Mouse (Mus musculus) testis, postnatal 14 days (tissue): Measurements from ENCODE around the gene Magi2.

Experiments used
- DNase-seq: peaks from one replicate; pipeline ENCODE4 v3.0.0; 2021; ENCODE audit warnings: low spot score

The Magi2 gene

DNA sequence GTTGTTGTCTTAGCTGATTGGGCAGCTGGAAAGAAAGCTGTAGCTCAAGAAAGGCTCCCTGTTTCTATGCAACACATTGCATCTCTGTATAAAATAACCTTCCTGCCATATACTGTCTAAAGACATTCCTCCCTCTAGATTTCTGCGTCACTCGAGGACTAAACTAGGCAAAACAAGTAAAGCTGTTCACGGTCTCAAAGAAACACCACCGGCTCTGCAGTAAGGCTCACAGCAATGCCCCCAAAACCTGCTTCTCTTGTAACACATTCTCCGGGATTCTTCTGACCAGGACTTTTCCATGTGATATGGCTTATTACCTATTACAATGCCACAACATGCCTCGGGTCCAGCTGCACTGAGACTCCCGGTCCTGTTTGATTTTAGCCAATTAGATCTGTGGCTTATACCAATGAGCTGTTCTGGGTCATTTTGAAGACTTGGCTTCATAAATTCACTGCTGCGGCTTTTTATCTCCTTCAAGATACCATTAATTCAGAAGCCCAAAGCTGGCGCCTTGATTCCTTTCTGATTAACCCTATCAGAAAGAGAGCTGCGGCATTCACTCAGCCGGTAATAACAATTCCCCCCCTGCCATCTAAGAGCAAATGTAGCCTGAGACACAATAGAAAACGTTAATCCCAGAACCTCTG is 520.2 kb downstream of the Magi2 start:
- DNase-seq: no peak

DNA sequence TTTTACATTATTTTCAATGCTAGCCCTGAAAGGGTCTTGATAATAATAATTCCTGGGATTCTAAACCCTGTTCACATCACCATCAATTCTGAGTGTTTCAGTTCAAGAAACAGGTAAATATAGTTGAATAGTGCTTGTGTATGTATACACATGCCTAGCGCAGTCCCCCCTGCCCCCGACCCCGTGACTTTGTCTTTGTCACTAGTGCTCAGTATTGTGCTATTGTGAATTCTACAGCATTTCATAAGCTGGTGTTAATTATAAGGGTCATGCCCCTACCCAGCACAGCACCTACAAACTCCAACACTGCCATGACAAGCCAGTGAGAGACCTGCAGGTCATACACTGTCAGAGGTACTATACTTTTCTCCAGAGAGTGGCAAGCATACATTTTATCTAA is 520.8 kb downstream of the Magi2 start:
- DNase-seq: no peak

DNA sequence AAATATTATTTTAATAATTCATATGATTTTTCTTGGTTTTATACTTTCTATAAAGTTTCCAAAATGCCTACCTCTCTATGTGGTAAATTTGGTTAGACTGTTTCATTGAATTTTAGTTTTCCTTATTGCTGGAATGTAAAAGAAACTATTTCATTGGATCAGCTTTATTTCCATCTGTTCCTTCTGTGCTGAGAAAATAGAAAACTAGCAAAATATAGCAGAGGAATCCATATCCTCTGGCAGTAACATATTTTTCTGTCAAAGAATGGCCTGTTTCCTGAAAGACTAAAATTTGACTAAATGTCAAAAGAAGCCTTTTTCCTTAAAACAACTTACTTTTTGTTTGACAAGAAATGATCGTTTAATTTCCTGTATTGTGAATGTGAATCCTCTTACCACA is 552.4 kb downstream of the Magi2 start:
- DNase-seq: no peak

DNA sequence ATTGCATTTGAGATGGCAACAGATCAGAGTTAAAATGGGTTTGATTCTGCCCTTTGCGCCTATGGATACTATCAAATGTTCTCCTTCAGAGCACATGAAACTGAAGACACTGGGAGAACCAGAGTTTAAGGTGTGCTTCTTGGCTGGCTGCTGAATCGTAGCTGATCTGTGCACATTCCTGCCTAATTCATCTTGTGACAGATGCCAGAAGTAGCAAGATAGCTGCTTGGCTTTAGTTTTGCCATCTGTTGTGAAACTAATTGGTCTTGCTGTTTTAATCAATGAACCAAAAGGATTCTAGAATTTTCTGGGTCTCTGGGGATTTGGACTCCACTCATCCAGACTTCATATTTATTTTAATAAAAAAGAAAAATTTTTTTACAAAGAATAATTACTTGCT is 553.2 kb downstream of the Magi2 start:
- DNase-seq: no peak

DNA sequence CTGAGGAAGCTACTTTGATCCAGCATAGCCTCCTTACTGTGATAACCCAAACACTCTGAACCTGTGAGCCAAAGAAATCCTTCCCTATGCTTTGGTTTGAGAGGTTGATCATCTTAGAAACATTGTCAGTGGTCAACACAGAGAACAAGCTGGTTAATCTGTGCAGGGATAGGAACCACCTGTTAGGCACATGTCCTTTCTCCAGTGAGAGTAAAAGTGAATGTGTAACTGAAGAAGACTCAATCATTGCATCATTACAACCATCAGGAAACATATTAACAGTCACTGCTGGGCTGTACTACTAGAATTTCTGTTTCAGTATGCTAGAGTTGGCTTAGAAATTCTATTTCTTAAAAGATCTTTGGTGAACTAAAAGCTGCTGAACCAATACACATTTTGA is 558.5 kb downstream of the Magi2 start:
- no peak for DNase-seq

DNA sequence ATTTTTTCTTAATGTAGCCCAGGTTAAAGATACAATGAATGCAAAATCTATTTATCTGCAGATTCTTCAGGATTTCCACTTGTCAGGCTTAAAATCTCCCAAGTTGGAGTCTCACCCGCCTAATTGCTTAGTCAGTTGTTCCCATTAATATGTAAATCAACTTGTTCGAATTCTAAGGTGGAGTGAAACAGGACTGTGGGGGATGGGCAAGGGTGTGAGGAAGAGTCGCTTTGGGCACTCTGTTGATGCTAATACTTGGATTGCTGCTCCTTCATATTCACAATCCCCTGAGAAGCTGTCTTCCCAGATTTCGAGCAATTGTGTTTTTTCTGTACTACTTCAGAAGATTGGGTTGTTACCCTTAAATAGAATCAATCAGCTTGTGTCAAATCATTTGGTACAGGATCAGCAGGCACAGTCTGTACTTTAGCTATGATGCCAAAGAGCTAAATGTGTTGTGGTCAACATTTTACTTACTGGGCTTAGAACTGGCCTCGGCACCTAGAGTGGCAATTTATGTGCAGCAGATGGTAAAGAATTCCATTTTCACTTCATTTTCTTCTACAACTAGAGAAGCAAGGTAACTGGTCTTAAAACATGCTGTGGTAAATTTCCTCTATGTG is 560.8 kb downstream of the Magi2 start:
- DNase-seq: no peak

DNA sequence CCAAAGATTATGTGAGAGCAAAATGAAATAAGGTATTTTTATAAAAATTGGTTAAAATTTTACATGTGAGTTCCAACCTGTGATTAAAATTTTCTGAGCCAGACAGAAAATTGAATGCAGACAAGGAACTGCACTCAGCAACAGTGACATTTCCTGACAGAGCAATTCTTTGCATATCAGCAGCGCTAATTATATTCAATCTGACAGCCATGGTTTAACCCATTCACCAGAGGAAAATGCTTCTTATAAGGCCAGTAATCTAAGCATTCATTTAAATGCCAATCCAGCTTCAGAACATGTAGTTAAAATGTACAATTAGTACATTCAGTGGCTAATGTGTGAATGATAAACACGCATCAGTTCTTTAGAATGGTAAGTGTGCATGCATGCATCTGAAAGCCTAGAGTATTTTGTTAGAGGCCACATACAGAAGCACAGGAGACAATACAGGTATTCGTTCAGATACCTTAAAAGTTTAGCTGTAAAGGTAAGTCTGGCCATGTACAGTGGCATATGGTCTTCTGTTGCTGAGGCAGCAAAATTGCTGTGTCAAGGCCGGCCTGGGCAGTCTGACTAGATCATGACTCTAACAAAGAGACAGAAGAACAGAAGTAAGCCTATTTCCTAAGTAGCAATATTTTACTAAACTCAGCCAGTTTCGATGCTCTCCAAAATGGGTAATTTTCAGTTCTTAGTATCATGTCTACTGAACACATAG is 576.4 kb downstream of the Magi2 start:
- no peak for DNase-seq

DNA sequence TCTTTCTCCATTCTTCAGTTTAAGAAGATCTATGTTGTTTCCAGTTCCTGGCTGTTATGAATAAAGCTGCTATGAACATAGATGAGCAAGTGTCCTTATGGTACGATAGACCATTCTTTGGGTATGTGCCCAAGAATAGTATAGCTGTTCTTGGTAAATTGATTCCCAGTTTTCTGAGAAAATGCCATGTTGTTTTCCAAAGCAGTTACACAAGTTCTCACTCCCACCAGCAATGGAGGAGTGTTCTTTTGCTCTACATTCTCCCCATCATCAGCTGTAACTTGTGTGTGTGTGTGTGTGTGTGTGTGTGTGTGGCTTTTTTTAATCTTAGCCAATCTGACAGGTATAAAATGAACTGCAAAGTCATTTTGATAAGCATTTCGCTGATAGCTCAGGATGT is 595.7 kb downstream of the Magi2 start:
- DNase-seq: no peak

DNA sequence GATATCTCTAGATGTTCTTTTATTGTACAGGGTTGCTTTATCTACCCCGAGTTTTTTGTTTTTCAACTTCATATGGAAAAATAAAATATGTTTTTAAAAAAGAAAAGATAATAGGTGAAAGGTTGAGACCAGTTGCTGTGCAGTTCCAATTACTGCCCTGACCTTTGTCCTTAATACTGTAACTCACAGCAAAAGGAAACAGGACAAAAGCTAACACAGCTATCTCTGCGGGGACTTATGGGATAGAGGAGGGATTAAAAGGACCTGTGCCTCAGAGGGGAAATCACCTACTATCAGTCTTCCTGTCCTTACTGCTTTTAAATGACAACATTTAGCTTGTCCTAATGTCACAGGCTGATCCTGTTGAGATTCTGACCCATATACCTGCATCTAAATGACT is 599.1 kb downstream of the Magi2 start:
- DNase-seq: no peak

DNA sequence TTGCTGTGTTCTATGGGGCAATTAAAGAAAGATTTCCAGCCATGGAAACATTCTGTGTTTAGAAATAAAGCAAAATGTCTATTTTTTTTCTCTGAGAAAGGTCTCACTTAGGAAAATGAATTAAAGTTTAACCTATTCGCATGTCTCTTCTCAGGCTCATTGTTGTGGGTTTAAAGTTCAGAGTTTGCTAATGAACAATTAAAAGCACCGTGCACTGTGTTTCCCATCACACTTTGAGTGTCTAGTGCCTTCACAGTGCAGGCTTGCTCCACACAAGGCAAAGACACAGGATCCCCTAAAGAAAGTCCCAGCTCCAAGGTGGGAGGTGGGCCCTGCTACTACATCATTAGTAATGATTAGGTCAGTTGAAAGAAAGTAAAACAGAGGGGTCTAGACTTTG is 602.5 kb downstream of the Magi2 start:
- DNase-seq: no peak

DNA sequence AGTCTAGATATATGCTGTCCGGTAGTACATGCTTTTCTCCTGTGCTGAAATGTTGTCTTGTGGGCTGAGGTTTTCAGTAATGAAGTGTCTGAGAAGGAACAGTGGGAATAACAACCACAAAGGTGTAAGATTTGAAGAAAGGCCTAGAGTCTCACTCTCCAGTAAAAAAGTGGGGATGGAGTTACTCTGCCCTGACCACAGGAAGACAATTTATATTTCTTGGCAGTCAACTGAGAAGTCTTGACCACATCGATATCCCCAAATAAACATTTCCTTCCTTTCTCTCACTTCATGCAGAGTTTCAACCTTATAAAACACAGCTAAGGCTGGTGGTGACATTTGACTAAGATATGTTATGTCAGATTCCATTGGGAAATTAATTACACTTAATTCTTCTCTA is 636.0 kb downstream of the Magi2 start:
- DNase-seq: no peak

DNA sequence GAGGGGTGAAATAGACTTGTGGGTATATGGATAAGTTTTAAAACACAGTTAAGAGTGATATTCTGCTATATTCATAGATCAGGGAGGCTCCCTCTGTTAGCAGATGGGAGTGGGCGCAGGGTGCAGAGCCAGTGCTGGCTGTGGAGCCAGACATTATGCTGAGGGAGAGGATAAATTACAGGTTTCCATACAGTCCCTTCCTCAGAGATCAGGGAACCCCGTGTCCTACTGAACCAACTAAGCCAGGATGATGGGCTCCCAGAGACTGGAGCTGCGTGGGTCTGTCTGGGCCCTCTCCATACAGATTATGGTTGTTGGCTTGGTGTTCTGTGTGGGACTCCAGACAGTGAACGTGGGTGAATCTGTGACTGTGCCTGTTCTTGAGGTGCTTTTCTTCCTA is 643.6 kb downstream of the Magi2 start:
- DNase-seq: no peak

DNA sequence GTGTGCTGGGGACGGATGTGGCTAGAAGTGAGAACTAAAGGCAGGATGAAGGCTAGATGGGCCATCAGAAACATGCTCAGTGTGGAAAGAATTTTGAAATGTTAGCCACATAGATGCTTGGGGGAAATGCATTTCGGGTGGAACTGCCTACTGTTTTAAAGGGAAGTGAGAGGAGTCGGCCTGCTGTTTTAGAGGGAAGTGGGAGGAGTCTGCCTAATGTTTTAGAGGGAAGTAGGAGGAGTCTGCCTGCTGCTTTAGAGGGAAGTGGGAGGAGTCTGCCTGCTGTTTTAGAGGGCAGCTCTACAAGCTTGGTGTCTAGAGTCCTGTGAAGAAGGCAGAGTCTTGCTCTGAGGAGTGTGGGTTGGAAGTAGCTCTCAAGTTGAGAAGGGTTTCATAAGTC is 664.9 kb downstream of the Magi2 start:
- DNase-seq: no peak

DNA sequence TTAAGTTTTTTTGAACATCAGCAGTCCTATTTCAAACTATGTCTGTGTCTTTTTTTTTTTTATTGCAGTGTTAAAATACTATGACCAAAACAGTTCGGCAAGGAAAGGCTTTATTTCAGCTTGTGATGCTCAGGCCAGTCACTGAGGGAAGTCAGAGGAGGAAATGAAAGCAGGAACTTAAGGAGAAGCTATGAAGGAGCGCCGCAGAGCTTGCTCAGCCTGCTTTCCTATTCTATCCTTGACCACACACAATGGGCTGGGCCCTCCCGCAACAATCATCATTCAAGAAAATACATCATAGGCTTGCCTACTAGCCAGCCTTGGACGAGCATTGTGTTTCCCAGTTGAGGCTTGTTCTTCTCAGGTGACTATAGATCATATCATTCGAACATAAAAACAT is 669.1 kb downstream of the Magi2 start:
- no peak for DNase-seq

DNA sequence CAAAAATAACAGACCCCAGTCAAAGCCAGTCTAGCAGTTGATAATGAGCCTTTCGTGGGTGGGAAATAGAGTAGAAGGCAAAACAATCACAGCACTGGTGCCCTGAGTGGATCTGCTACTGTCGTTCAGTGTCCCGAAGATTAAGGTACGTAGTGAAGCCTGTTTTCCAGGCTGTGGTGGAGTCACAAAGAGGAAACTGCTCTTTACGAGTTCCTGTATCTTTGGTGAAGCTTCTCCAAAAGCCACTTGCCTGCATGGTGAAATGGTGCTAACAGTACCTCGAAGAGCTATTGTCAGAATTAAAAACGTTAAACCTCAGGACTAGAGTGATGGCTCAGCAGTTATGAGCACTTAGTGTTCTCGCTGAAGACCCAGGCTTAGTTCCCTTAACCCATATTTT is 674.8 kb downstream of the Magi2 start:
- DNase-seq: no peak

DNA sequence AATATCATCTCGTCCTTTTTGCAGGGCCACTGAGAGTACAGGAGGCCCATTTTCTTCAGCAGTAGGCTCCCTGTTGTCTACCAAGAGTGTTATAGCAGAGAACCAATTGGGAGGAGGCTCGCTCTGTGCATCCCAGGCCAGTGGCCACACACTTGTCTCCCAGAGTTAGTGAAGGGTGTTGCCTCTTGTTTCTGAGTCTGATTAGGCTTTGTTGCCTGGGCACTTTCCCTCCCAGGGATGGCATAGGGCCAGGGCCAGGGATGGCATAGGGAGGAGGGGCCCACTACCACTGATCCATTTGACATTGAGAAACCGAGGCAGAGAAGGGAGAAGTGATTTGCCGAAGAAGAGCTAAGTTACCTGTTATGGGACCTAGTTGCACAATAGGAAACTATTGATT is 679.8 kb downstream of the Magi2 start:
- no peak for DNase-seq

DNA sequence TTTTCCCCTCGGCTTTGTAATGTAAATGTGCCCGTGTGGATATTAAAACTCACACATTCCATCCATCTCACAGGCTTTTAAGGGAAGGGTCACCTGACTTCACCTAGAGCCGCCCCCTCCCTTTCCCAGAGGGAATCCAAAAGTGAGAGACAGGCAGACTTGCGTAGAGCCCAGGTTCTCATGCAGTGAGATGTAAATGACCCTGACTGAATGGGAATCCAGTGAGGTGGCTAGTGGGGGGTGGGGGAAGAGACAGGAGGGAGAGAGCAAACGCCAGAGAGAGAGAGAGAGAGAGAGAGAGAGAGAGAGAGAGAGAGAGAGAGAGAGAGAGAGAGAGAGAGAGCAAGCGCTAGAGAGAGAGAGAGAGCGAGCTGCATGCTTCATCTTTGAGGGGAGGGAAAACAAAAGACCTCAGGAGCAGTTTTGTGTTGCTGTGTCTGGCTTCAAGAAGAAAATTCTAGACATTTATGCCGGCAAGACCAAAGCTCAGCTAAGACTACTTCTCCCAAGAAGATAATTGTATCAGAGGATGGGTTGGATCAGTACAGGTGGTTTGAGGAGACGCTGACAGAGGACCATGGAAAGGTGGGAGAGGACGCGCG is 680.6 kb downstream of the Magi2 start:
- no peak for DNase-seq

DNA sequence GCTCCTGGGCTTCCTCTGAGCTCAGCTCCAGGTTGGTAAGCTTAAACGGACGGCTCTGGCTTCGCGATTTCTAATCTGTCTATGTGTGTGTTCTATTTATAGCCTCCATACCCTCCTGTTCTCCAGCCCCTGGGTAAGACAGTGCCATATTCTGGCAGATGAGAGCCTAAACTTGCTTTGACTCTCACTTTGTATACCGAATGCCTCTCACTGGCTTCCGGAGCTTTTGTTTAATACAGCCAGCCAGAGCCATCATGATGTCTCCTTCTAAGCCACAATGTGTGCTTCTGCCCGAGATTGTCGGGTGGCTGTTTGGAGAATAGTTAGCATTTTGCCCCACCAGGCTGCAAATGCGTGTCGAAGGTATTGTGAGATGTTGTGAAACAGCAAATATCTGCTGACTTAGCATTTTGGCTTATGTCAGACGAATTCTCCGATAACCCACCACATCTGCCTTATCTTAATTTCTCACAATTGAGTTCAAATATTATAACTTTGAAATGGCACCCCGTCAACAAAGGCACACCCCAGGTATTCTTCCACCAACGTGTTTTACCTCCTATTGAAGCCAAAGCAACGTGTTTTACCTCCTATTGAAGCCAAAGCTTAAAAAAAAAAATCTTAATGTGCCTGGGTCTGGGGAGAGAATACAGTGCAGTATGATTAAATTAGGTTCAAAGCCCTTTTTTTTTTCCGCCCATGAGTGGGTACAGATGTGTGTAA is 681.3 kb downstream of the Magi2 start:
- no peak for DNase-seq

DNA sequence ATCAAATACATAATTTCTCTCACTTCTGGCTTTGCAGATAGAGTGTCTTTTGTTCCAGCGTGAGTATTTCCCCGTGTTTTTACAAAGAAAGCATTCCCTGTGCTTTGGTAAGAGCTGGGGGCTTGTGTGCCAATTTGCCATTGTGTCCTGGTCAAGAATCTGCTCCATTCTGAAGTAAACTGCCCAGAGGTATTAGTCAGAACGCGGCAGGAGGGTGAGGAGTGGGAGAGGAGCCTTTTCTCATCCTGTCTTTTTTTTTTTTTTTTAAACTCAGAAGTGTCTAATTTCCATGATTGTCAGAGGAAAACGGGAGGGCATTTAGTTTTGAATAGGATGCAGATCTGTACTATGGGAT is 681.8 kb downstream of the Magi2 start:
- DNase-seq: no peak

DNA sequence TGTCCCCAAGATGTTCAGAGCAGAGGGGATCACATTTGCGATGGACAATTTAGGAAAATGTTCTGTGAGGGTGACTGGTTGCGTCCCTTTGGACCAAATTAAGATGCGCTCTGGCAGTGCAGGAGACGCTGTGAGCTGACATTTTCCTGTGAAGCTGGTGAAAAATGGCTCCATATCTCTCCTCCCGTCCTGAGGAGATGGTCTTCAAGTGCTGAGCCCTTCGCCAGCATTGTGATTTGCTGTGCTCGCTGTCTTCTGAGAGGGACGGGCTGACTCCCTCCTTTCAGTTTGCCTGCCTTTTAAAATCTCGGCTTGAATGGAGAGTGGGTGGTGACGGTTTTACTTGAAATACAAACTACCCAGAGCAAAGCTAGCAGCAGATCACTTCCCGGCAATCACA is 682.2 kb downstream of the Magi2 start:
- no peak for DNase-seq

DNA sequence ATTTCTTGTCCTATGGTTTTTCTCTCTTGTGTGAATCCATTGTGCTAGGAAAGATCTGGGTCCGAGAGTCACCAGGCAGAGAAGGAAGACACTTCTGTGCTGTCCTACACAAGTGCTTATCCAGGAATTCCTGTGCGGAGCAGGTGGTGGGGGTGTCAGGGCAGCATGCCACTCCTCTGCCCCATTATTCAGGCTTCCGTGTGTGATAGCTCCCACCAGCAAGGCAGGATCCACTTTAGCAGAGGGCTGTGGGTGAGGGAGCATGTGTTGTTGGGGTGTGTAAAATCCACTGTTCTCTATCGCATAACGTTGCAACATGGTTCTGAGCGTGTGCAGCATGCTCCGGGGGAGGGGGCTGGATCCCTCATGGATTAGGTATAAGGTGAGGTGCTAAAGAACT is 682.8 kb downstream of the Magi2 start:
- DNase-seq: no peak

DNA sequence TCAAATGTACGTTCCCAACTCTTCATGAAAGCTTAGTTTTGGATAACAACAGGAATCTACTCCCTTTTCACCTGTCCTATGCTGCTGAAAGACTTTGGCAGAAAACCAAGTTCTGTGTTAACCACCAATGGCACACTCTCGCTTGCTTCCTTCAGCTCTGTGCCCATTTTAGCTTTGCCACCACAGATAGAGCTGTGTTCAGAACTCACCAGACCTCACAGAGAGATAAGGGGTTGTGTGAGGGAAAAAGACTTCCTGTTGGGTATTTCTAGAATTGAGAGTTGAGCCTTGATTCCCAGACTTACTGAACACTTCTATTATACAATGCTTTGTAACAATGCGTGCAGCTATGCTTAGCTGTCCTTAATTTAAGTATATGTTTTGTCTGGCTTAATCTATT is 705.3 kb downstream of the Magi2 start:
- DNase-seq: no peak

DNA sequence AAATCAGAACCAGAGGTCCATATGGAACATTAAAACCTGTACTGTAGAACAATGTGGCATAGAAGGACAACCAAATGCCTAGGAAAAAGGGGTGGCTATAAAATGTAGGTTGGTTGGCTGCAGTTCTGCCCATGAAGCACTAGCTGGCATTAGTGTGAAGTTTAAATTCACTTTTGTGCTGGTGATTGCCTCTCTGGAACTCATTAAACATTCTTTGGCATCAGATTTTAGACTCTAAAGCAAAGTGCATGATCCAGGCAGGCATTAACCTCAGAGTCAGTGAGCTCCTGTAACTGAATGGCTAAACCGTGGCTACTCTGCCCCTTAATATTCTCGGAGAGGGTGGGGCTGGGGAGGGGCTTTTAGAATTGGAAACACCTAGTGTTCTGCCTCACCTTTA is 706.4 kb downstream of the Magi2 start:
- no peak for DNase-seq
